Mouse (Mus musculus) hindbrain, postnatal 0 days (tissue): Measurements from ENCODE around the gene Ctnnd2. TPM values are rescaled to one million over a fixed set of nuclear protein-coding genes. Genes with fewer than 3 reads are reported as not detected.

Experiments
- ATAC-seq: fragments of 200-750 bp; cut with Nextera tagmentation; 2 replicates; pipeline ENCODE4 v1.8.0; 2017; ENCODE audit warnings: mild to moderate bottlenecking, moderate TSS enrichment, moderate library complexity
- DNase-seq: peaks from one replicate; pipeline ENCODE4 v3.0.0-alpha.2; 2015; ENCODE audit warnings: low spot score
- H3K27ac ChIP-seq: fragments of 300-500 bp; sonication (generic); 2 replicates; pipeline ENCODE4 v1.5.1; 2014; ENCODE audit warnings: mild to moderate bottlenecking
- H3K27me3 ChIP-seq: fragments of 300-500 bp; sonication (generic); 2 replicates; pipeline ENCODE4 v1.6.1; 2014; ENCODE audit warnings: low read length, mixed read lengths; ENCODE audit not compliant: insufficient read depth
- H3K36me3 ChIP-seq: fragments of 300-500 bp; sonication (generic); 2 replicates; pipeline ENCODE4 v1.6.1; 2014; ENCODE audit warnings: low read length, mixed read lengths; ENCODE audit not compliant: insufficient read depth
- H3K4me1 ChIP-seq: fragments of 300-500 bp; sonication (generic); 2 replicates; pipeline ENCODE4 v1.6.1; 2014; ENCODE audit warnings: antibody characterized with exemption, low read length, mixed read lengths; ENCODE audit not compliant: insufficient read depth
- H3K4me2 ChIP-seq: fragments of 300-500 bp; sonication (generic); 2 replicates; pipeline ENCODE4 v1.6.1; 2014; ENCODE audit warnings: low read depth, mild to moderate bottlenecking, low read length, moderate library complexity, mixed read lengths
- H3K4me3 ChIP-seq: fragments of 300-500 bp; sonication (generic); 2 replicates; pipeline ENCODE4 v1.5.1; 2014; ENCODE audit warnings: low read length
- H3K9ac ChIP-seq: fragments of 300-500 bp; sonication (generic); replicated peaks from 2 replicates; pipeline ENCODE4 v1.6.1; 2014; ENCODE audit warnings: mild to moderate bottlenecking, low read length, moderate library complexity, mixed read lengths
- H3K9me3 ChIP-seq: fragments of 300-500 bp; sonication (generic); 2 replicates; pipeline ENCODE4 v1.6.1; 2016; ENCODE audit warnings: low read length, mixed read lengths
- CTCF ChIP-seq: IDR thresholded peaks from 2 replicates; pipeline ENCODE4 v1.5.1; 2016; ENCODE audit warnings: antibody characterized with exemption, control low read depth, low read depth
- WGBS: fragments of 180-500 bp; shearing (Covaris S2); extraction: QIAGEN DNeasy Blood & Tissue Kit; methylation state at CpG from one replicate; pipeline ENCODE4 v1.1.7; 2014; 5-methylcytosine and 5-hydroxymethylcytosine counted together
- polyA plus RNA-seq: library from polyadenylated mRNA; unstranded; fragments of >200 nt; fragmentation: Nextera tagmentation; extraction: Ambion mirVana; gene quantifications from 2 replicates; pipeline ENCODE4 v1.2.1, GENCODE M21; 2015
- total RNA-seq: library from RNA; depleted of rRNA; stranded (reverse); fragments of >200 nt; gene quantifications from 2 replicates; pipeline ENCODE4 v1.2.3, GENCODE M21; 2014

Ctnnd2 gene
- total and polyA plus RNA-seq, 2 experiments from 2014 or later = 67.2 to 157 TPM

DNA sequence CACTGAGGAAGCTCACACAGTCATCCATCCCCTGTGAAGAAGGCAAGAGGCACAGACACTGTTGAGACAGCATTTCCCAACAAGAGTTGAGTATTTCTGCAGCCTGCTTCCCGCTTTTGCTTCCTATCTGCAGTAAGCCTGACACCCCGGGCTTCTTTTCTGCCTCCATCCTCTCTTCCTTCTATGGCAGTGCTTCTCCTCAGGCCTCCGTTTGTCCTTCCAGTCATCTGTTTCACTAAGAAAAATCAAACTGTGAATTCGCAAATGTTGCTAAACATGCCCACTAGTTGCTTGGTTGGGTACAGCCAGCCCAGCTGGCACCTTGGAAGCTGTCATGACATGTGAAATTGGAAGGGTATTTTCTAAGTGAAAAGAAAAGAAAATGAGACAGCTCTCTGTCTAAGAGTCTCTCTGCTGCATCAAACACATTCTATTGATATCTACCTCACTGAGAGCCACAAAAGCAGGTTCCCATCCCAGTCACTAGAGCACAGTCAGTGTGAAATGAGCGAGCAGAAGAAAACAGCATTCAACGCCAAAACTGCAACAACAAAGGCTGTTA lies 201.3 kb downstream of the Ctnnd2 start:
- no peak overlapping the region for H3K4me3 ChIP-seq
- no peak for TF ChIP-seq CTCF
- no peak overlapping the region for H3K4me2 ChIP-seq
- no peaks in the 10 kb centered on the region for H3K36me3 ChIP-seq
- no peak overlapping the region for H3K9ac ChIP-seq
- ATAC-seq = no peak
- H3K4me1 ChIP-seq = no peaks in the 10 kb centered on the region
- H3K27ac ChIP-seq = no peak overlapping the region
- no peaks in the 10 kb centered on the region for H3K27me3 ChIP-seq
- DNase-seq = no peak
- H3K9me3 ChIP-seq = no peaks in the 10 kb centered on the region
- 62% methylated on average over 6 of the region's 6 CpGs for WGBS

- ATAC-seq = no peak
- Histone ChIP-seq H3K9me3 (no peaks in the 10 kb centered on the region), H3K4me2 (no peak overlapping the region), H3K4me3 (no peak overlapping the region), H3K27ac (no peak overlapping the region), H3K4me1 (no peaks in the 10 kb centered on the region), H3K9ac (no peak overlapping the region), H3K27me3 (no peaks in the 10 kb centered on the region), H3K36me3 (no peaks in the 10 kb centered on the region)
- 90% methylated on average over 5 of the region's 5 CpGs for WGBS
- TF ChIP-seq CTCF = no peak
- DNase-seq = no peak
Observed at GRCm38 (mm10) chr15:30374907-30375306, 202.5 kb downstream of the Ctnnd2 start.

GRCm38 (mm10) chr15:30383075-30383842 lies 210.9 kb downstream of the Ctnnd2 start:
- Histone ChIP-seq H3K27me3 (no peaks in the 10 kb centered on the region), H3K9ac (no peak overlapping the region), H3K4me2 (no peak overlapping the region), H3K27ac (no peak overlapping the region), H3K36me3 (no peaks in the 10 kb centered on the region), H3K9me3 (no peaks in the 10 kb centered on the region), H3K4me1 (no peaks in the 10 kb centered on the region), H3K4me3 (no peak overlapping the region)
- DNase-seq (no peak), ATAC-seq (no peak)
- no peak for TF ChIP-seq CTCF
- 25% methylated on average over 9 of the region's 9 CpGs for WGBS

- Histone ChIP-seq H3K27ac (no peak overlapping the region), H3K4me1 (no peaks in the 10 kb centered on the region), H3K9me3 (no peaks in the 10 kb centered on the region), H3K9ac (no peak overlapping the region), H3K36me3 (no peaks in the 10 kb centered on the region), H3K27me3 (no peaks in the 10 kb centered on the region), H3K4me2 (no peak overlapping the region), H3K4me3 (no peak overlapping the region)
- 62% methylated on average over 5 of the region's 5 CpGs for WGBS
- no peak for TF ChIP-seq CTCF
- no peak for DNase-seq
- ATAC-seq = no peak
Observed at GRCm38 (mm10) chr15:30384386-30384785, 212.0 kb downstream of the Ctnnd2 start.

DNA sequence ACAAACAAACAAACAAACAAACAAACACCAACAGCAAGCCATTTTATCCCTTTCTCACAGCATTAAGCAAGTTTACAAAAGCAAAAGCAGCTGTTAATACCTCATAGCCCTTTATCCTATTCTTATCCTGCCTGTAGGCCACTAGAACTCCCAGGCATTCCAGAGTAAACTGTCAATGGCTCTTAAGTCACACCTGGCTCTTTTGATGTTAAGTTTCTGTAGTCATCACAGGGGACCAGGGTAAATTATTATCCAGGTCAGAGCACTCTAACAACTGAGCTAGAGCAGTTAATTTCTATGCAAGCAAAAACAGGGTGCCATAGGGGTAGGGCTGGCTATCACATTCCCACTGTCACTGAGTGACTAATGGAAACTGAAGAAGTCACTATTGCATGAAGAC lies 214.1 kb downstream of the Ctnnd2 start:
- no peak for ATAC-seq

DNA sequence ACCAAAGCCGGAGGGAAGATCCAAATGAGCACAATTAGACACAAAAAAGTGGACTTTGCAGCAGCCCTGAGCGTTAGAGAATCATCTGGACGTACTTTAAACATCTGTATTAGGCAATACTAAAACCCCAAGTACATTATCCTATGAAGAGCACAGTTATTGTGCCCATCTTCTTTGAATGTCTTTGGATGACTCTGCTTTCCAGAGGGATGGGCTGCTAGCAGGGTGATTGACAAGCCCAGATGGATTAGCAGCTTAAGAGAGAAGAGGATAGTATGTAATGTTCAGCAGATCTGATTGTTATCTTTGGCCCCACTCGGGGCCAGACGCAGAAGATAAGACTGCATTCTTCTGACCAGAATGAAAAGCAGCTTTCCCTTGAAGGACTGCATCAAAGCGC lies 214.9 kb downstream of the Ctnnd2 start:
- H3K9me3 ChIP-seq = no peaks in the 10 kb centered on the region
- H3K4me1 ChIP-seq = no peaks in the 10 kb centered on the region
- no peak for TF ChIP-seq CTCF
- no peak overlapping the region for H3K27ac ChIP-seq
- no peak overlapping the region for H3K9ac ChIP-seq
- ATAC-seq = no peak
- H3K4me2 ChIP-seq = no peak overlapping the region
- no peaks in the 10 kb centered on the region for H3K36me3 ChIP-seq
- no peaks in the 10 kb centered on the region for H3K27me3 ChIP-seq
- no peak for DNase-seq
- H3K4me3 ChIP-seq = no peak overlapping the region
- 54% methylated on average over 6 of the region's 6 CpGs for WGBS

More for the DNA sequence above, 214.1 kb downstream of the Ctnnd2 start:
- no peak overlapping the region for H3K4me3 ChIP-seq
- TF ChIP-seq CTCF = no peak
- H3K27ac ChIP-seq = no peak overlapping the region
- DNase-seq = no peak
- no peaks in the 10 kb centered on the region for H3K4me1 ChIP-seq
- H3K9me3 ChIP-seq = no peaks in the 10 kb centered on the region
- no peak overlapping the region for H3K9ac ChIP-seq
- no peaks in the 10 kb centered on the region for H3K36me3 ChIP-seq
- no peaks in the 10 kb centered on the region for H3K27me3 ChIP-seq
- no peak overlapping the region for H3K4me2 ChIP-seq

GRCm38 (mm10) chr15:30401111-30401510 lies 228.7 kb downstream of the Ctnnd2 start:
- no peak for ATAC-seq
- Histone ChIP-seq H3K27ac (no peak overlapping the region), H3K36me3 (no peaks in the 10 kb centered on the region), H3K4me1 (no peaks in the 10 kb centered on the region), H3K9me3 (no peaks in the 10 kb centered on the region), H3K4me3 (no peak overlapping the region), H3K9ac (no peak overlapping the region), H3K4me2 (no peak overlapping the region), H3K27me3 (no peaks in the 10 kb centered on the region)
- DNase-seq = no peak
- 40% methylated on average over 4 of the region's 4 CpGs for WGBS
- no peak for TF ChIP-seq CTCF
